Mouse (Mus musculus) liver, embryonic 16.5 days (tissue): ENCODE results near the gene Bcar1. TPM values are rescaled to one million over a fixed set of nuclear protein-coding genes. Genes with fewer than 3 reads are reported as not detected.
A peak's percentile ranks its signal among the peaks of the same experiment; 100 is the strongest.

Experiments
- ATAC-seq: fragments of 200-750 bp; cut with Nextera tagmentation; 2 replicates; pipeline ENCODE4 v1.8.0; 2017; ENCODE audit warnings: low read depth, mild to moderate bottlenecking, moderate number of reproducible peaks, moderate library complexity
- H3K27ac ChIP-seq: fragments of 300-500 bp; sonication (generic); 2 replicates; pipeline ENCODE4 v1.5.1; 2014; ENCODE audit warnings: mild to moderate bottlenecking, low read length
- H3K27me3 ChIP-seq: fragments of 300-500 bp; sonication (generic); 2 replicates; pipeline ENCODE4 v1.6.1; 2014; ENCODE audit warnings: low read depth, low read length, mixed read lengths; ENCODE audit not compliant: control insufficient read depth, insufficient read depth
- H3K36me3 ChIP-seq: fragments of 300-500 bp; sonication (generic); 2 replicates; pipeline ENCODE4 v1.6.1; 2014; ENCODE audit warnings: mild to moderate bottlenecking; ENCODE audit not compliant: control insufficient read depth, insufficient read depth
- H3K4me1 ChIP-seq: fragments of 300-500 bp; sonication (generic); 2 replicates; pipeline ENCODE4 v1.6.1; 2014; ENCODE audit warnings: low read depth, low read length, mixed read lengths; ENCODE audit not compliant: control insufficient read depth
- H3K4me2 ChIP-seq: fragments of 300-500 bp; sonication (generic); 2 replicates; pipeline ENCODE4 v1.6.1; 2014; ENCODE audit warnings: low read depth, low read length, mixed read lengths
- H3K4me3 ChIP-seq: fragments of 300-500 bp; sonication (generic); 2 replicates; pipeline ENCODE4 v1.5.1; 2014; ENCODE audit warnings: low read depth, mild to moderate bottlenecking, low read length
- H3K9ac ChIP-seq: fragments of 300-500 bp; sonication (generic); 2 replicates; pipeline ENCODE4 v1.6.1; 2014; ENCODE audit warnings: low read depth, low read length
- H3K9me3 ChIP-seq: fragments of 300-500 bp; sonication (generic); replicated peaks from 2 replicates; pipeline ENCODE4 v1.6.1; 2016; ENCODE audit warnings: low read length; ENCODE audit not compliant: control insufficient read depth
- WGBS: fragments of 180-500 bp; shearing (Covaris S2); extraction: QIAGEN DNeasy Blood & Tissue Kit; methylation state at CpG from one replicate; pipeline ENCODE4 v1.1.7; 2014; ENCODE audit not compliant: insufficient replicate concordance; 5-methylcytosine and 5-hydroxymethylcytosine counted together
- polyA plus RNA-seq: library from polyadenylated mRNA; unstranded; fragments of >200 nt; fragmentation: Nextera tagmentation; extraction: Ambion mirVana; gene quantifications from 2 replicates; pipeline ENCODE4 v1.2.1, GENCODE M21; 2015

The Bcar1 gene
- polyA plus RNA-seq, 1 experiment from 2014 or later, result 13.1 TPM

DNA sequence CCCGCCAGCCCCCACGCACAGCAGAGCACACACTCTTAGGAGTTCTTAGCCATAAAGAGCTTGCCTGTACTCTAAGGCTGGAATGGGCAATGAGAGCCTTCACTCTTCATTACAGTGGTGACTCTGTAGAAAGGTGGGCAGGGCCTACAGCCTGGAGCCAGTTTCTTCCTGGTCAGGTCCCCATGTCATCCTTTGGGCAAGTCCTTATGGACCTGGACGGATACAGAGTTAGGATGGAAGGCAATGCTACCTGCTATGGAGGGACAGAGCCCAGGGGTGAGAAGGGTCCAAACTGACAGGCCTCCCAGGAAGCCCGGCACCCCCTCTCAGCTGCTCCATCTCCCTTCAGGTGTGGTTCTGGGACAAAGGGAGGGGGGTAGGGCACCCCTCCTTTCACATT is 7.8 kb downstream of the Bcar1 start:
- Histone ChIP-seq H3K27ac (no peak overlapping the region), H3K27me3 (peaks cover 44% of the 10 kb centered on the region)
- no peak for ATAC-seq

DNA sequence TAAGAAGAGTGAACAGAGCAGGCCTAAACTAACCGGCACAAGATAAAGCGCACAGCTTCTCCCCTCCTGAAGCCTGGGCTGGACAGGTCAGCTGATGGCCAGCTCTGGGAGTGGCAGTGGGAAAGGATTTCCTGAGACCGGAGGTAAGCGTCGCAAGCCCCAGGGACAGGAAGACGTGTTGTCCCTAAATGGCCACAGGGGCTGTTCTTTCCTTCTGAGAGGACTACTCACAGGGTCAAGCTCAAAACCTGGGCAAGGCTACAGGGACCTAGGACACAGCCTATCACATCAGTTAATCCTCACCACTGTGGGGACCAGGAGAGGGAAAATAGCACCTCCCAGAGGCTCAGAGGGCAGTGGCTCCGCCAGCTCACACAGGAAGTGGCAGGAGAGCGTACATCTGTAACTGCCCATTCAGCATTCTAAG is 8.3 kb downstream of the Bcar1 start:
- no peak for ATAC-seq
- no peak overlapping the region for H3K27ac ChIP-seq
- peaks cover 14% of the 10 kb centered on the region for H3K4me1 ChIP-seq
- 33% methylated on average over 8 of the region's 8 CpGs for WGBS
- no peak overlapping the region for H3K4me3 ChIP-seq
- H3K4me2 ChIP-seq, result no peak overlapping the region
- H3K27me3 ChIP-seq, result peaks cover 44% of the 10 kb centered on the region
- no peaks in the 10 kb centered on the region for H3K36me3 ChIP-seq
- no peaks in the 10 kb centered on the region for H3K9me3 ChIP-seq
- H3K9ac ChIP-seq, result no peak overlapping the region

More for the DNA sequence above, 7.8 kb downstream of the Bcar1 start:
- WGBS, result 44% methylated on average over 4 of the region's 4 CpGs
- Histone ChIP-seq H3K36me3 (no peaks in the 10 kb centered on the region), H3K9ac (no peak overlapping the region), H3K9me3 (no peaks in the 10 kb centered on the region), H3K4me3 (no peak overlapping the region), H3K4me1 (peaks cover 16% of the 10 kb centered on the region), H3K4me2 (no peak overlapping the region)

DNA sequence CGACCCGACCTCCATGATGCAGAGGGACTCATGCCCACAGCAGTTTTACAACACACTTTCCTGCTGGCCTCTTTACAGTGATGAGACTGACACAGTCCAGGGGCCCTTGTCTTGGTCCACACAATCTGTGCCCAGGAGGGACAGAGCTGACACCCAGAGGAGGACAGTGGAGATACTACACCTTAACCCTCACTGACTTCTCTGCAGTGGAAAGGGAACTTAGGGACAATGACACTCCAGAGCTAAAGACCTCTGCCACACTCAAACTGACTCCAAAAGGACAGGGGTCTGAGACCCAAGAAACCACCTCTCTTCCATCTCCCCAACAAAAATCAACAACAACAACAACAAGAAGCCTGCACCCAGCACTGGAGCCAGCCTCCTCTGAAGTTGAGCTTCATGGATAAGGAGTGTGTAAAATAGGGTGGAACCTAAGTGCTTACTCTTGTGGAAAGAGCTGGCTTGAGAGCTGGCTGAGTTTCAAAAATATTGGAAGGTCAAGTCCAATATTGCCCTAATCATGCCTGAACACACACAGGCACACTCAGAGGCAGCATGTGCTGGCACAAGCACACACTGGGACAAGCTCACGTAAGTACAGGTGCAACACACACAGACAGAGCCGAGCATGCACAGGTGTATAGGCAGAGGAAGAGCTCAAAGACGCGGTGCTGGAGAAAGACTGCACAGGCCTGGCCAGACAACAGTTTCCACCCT is 9.2 kb downstream of the Bcar1 start:
- no peak overlapping the region for H3K9ac ChIP-seq
- H3K27me3 ChIP-seq, result peaks cover 47% of the 10 kb centered on the region
- H3K36me3 ChIP-seq, result no peaks in the 10 kb centered on the region
- 39% methylated on average over 6 of the region's 6 CpGs for WGBS
- ATAC-seq, result no peak
- H3K4me1 ChIP-seq, result peaks cover 12% of the 10 kb centered on the region
- no peak overlapping the region for H3K4me3 ChIP-seq
- no peaks in the 10 kb centered on the region for H3K9me3 ChIP-seq
- H3K4me2 ChIP-seq, result no peak overlapping the region
- H3K27ac ChIP-seq, result no peak overlapping the region

DNA sequence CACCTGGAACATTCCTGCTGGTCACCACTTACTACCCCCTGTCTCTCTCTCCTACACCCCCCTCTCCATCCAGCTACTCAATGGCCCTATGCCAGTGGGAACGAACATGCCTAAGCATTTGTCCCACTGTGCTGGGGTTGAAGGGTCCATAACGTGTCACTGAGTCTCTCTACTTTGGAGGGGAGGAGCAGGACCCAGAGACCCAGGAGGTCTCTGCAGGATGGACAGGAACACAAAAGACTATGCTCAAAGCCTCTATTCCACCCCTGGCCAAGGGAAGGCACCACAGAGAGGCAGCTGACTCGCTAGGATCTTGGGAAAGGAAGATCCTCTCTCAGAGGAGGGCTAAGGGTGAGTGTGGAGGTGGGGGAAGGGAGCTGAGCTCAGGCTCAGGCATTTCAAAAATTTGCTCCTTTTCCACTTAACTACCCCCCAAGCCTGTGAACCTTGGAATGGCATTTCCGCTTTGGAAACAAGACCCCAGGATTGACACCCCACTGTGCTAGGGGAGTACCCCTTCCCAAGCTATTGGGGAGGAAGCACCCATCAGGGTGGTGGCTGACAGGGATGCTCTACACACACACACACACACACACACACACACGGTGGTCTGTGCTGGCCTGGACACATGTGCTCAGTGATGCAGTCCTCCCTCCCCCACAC is 9.9 kb downstream of the Bcar1 start:
- Histone ChIP-seq H3K4me1 (peaks cover 16% of the 10 kb centered on the region), H3K4me2 (no peak overlapping the region), H3K9me3 (no peaks in the 10 kb centered on the region), H3K36me3 (no peaks in the 10 kb centered on the region), H3K27me3 (peaks cover 47% of the 10 kb centered on the region), H3K4me3 (no peak overlapping the region), H3K9ac (no peak overlapping the region), H3K27ac (no peak overlapping the region)
- WGBS, result 23% methylated on average over 5 of the region's 5 CpGs
- no peak for ATAC-seq

DNA sequence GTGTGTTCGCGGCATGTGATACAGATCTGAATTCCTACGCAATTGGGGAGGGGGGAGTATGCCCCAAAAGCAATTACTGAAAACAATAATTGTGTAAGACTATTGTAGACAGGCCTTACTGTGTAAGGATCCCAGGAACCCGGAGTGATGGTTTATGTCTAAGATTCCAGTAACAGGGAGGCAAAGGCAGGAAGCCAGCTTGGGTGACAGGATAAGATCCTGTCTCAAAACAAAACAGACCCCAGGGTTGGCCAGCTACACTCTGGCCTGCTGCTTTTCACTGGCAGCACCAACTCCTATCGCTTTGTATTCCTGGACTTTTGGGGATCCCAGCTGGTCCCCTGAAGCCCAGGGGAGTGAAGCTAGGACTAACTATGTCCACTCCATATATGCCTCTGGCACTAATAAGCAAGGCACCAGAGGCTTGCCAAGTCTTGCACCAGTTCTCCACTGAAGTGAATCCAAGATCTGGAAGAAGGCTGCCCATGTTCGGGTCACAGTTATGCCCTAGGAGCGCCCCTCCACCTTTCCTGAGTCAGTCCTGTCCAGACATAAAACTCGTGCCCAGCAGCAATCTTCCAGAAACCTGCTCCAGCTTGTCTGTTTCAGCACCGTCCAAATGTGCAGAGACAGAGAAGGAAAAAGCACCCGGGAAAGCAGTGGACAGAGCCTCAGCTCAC is 11.1 kb downstream of the Bcar1 start:
- 21% methylated on average over 10 of the region's 10 CpGs for WGBS
- H3K9ac ChIP-seq, result peak overlapping the region; percentile 47; the same call in 1 of the 2 replicates
- peaks cover 43% of the 10 kb centered on the region for H3K27me3 ChIP-seq

DNA sequence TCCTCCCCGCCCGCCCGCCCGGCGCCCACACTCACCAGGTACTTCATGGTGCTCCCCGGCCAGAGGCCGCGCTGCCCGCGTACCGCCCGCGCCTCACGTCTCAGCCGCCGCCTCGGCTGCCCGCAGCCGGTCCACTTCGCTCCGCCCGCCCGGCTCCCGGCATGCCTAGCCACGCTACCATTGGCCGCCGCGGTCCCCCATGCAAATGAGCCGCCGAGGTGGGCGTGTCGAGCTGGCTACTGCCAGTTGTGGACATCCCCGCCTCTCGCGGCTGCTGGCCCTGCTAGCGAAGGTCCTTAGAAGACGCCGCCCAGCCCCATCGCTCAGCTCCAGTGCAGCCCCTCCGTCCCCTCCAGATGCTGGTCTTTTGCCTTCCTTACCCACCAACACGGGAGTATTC is 11.6 kb downstream of the Bcar1 start:
- H3K9me3 ChIP-seq, result no peaks in the 10 kb centered on the region
- H3K4me1 ChIP-seq, result peaks cover 24% of the 10 kb centered on the region
- 0% methylated on average over 34 of the region's 41 CpGs for WGBS
- peak overlapping the region; percentile 70 for H3K9ac ChIP-seq
- peak; percentile 88 for ATAC-seq
- H3K27ac ChIP-seq, result peak overlapping the region; percentile 41
- H3K27me3 ChIP-seq, result peaks cover 43% of the 10 kb centered on the region
- peak overlapping the region; percentile 85 for H3K4me2 ChIP-seq
- no peaks in the 10 kb centered on the region for H3K36me3 ChIP-seq
- H3K4me3 ChIP-seq, result peak overlapping the region; percentile 66

More for the DNA sequence above, 11.1 kb downstream of the Bcar1 start:
- H3K36me3 ChIP-seq, result no peaks in the 10 kb centered on the region
- H3K4me3 ChIP-seq, result peak overlapping the region; percentile 66
- peaks cover 24% of the 10 kb centered on the region for H3K4me1 ChIP-seq
- H3K27ac ChIP-seq, result peak overlapping the region; percentile 41
- H3K9me3 ChIP-seq, result no peaks in the 10 kb centered on the region
- H3K4me2 ChIP-seq, result peak overlapping the region; percentile 85
- no peak for ATAC-seq

DNA sequence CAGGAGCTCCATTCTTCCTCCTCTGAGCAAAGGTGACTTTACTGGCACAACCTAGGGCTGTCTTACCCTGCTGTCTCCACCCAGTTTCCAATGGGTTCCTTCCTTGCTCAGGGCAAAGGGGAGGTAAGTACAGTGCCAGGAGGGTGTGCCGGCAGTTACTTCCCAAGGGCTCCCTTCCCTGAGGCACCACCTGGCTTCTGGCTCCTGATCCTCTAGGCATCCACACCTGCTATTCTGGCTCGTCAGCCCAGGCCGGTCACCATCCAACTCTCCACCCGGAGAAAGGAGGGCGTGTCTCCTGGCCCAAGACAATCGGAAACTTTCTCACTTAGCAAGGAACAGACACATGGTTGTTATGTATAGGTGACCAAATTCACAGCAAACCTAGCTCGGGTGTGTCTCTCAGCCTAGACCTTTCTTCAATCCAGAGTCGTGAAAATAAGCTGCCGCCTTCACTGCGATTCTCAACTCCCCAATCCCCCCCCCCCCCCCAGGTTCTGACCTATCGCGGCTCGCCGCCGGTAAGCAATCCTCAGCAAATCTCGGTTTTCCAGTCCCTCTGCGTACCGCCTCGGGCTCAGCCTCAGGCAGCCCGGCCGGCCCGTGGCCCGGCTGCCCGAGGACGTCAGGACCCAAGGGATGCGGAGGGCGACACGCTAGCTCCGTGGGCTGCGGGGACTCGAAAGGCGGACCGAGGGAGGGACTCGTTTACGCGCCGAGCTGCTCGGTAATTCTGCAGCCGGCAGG is 12.2 kb downstream of the Bcar1 start:
- ATAC-seq, result no peak
- Histone ChIP-seq H3K4me1 (peaks cover 29% of the 10 kb centered on the region), H3K9me3 (no peaks in the 10 kb centered on the region), H3K27me3 (peaks cover 43% of the 10 kb centered on the region), H3K9ac (peak overlapping the region; percentile 70), H3K4me2 (peak overlapping the region; percentile 85), H3K4me3 (peak overlapping the region; percentile 66), H3K36me3 (no peaks in the 10 kb centered on the region), H3K27ac (peak overlapping the region; percentile 51)
- WGBS, result 1% methylated on average over 37 of the region's 39 CpGs

DNA sequence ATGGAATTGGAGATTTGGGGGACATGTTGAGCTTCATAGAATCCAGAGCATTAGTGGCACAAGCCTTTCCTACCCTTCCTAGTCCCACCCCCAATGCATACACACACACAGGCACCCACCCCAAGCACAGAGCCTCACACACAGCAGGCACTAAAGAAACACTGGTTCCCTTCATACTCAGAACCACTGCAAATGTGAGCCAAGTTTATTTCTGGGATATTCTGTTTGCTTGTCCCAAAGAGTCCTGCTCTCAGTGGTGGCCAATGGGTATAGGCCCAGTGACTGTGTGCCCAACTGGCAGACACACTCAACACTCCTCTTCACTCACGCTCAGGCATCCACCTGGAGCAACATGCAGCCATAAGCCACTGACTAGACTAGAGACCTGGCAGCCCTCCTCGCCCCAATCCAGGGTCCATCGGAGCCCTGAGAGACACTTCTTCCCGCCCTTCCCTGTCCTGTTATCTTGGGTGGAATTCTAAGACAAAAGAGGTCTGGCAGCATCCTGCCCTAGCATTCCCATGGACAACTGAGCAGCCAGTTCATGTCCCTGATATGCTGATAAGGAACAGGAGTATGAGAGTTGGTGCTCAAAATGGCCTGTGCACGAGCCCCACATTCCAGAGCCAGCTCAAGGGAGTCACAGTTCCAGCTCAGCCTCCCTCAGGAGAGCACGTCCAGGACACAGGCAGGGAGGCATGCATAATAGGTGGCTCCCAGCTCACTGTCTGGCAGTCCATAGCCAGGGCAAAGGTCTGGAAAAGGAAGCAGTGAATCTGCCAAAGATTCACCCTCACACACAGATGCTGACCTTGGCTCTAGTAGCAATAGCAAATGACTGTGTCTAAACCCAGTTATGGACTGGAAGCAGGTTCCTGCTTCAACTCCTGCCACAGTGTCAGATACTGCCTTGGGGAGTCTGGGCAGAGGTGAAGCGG is 14.1 kb downstream of the Bcar1 start:
- H3K4me3 ChIP-seq, result peak overlapping the region; percentile 16; the same call in 1 of the 2 replicates
- peaks cover 36% of the 10 kb centered on the region for H3K27me3 ChIP-seq
- 46% methylated on average over 7 of the region's 7 CpGs for WGBS
- peaks cover 26% of the 10 kb centered on the region for H3K4me1 ChIP-seq
- peak overlapping the region; percentile 85 for H3K4me2 ChIP-seq
- H3K9ac ChIP-seq, result 0 out of 2 replicates have a peak overlapping the region, but pooled peaks have one; percentile 36
- H3K9me3 ChIP-seq, result no peaks in the 10 kb centered on the region
- no peaks in the 10 kb centered on the region for H3K36me3 ChIP-seq
- H3K27ac ChIP-seq, result peak overlapping the region; percentile 85
- peak; percentile 64 for ATAC-seq
